Mouse (Mus musculus): Measurements from ENCODE around the gene Bak1.

The Bak1 gene

GRCm38 (mm10) chr17:27021736-27022135, 7.1 kb downstream of the Bak1 start:
- DNase-seq (ENCODE audit: low read depth, low spot score): no peak

GRCm38 (mm10) chr17:27021076-27021475, 7.7 kb downstream of the Bak1 start:
- no peak for DNase-seq (ENCODE audit: low read depth, low spot score)

- DNase-seq (ENCODE audit: low read depth, low spot score): no peak
Measured at GRCm38 (mm10) chr17:27018555-27019196, 10.1 kb downstream of the Bak1 start.

GRCm38 (mm10) chr17:27017564-27018499, 11.0 kb downstream of the Bak1 start:
- peak; percentile 95 for DNase-seq (ENCODE audit: low read depth, low spot score)

GRCm38 (mm10) chr17:27012909-27013308, 15.9 kb downstream of the Bak1 start:
- DNase-seq (ENCODE audit: low read depth, low spot score): no peak

GRCm38 (mm10) chr17:27011998-27012672, 16.7 kb downstream of the Bak1 start:
- peak; percentile 88 for DNase-seq (ENCODE audit: low read depth, low spot score)

GRCm38 (mm10) chr17:27011167-27011566, 17.6 kb downstream of the Bak1 start:
- no peak for DNase-seq (ENCODE audit: low read depth, low spot score)

GRCm38 (mm10) chr17:27008277-27008676, 20.5 kb downstream of the Bak1 start:
- DNase-seq (ENCODE audit: low read depth, low spot score): no peak

DNA sequence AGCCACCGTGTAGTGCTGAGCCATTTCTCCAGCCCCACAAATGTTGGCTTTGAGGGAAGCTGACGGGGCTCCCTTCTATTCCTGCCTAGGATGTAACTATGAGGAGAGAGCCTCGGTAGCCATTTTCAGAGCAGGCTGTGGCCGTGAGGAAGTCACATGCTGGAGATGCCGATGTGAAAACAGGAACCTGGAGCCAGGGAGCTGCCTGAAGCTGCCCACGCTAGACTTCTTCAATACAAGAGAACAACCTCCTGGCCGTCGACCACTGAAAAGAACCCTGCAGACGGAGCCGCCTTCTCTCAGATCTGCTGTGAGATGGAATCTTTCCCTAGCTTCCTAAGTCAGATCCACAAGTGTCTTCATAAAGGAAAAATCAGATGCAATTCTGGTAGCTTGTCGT, 23.2 kb downstream of the Bak1 start:
- no peak for DNase-seq (ENCODE audit: low read depth, low spot score)

DNA sequence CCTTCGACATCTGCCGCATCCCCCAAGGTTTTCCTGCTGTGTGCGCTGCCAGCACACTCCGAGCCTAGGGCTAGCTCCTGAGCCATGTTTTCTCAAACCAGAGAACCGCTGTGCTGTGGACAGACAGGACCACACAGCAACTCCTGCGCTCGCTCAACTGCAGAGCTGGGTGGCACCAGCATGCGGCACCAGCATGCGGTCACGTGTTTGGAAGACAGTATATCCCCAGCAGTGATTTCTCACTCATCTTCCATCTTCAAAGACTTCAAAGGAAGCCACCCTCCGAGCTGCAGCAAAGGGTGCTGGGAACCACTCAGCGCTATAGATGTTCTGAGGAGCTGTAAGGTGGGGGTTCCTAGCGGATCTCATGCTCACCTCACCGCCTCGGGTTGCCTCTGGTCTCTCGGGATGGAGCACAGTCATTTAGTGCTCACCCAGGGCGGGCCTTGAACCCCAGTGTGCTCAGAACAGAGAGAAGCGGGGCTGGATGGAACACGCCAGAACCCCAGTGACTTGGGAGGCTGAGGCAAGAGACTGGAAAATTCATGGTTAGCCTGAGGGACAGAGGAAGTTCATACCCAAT, 23.8 kb downstream of the Bak1 start:
- peak; percentile 52 for DNase-seq (ENCODE audit: low read depth, low spot score)

- peak; percentile 90 for DNase-seq (ENCODE audit: low read depth, low spot score)
Measured at GRCm38 (mm10) chr17:27004431-27004830, 24.4 kb downstream of the Bak1 start.

DNA sequence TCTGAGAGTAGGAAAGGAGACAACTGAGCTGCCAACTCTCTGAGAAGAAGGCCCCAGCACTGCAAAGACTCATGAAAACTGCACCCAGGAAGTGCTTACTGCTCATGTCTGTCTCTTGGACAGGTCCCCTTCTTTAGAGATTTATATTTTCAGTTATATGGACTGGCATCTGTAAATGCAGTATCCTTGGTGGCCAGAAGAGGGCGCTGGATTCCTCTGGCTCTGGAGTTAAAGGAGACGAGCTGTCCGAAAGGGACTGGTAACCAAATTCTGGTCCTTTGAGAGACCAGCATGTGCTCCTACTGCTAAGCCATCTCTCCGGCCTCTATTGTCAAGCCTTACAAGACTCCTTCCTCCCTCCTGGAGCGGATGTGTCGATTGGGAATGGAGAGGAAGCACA, 26.9 kb downstream of the Bak1 start:
- DNase-seq (ENCODE audit: low read depth, low spot score): peak; percentile 72

- DNase-seq (ENCODE audit: low read depth, low spot score): peak; percentile 84
Measured at GRCm38 (mm10) chr17:27001151-27001550, 27.7 kb downstream of the Bak1 start.

DNA sequence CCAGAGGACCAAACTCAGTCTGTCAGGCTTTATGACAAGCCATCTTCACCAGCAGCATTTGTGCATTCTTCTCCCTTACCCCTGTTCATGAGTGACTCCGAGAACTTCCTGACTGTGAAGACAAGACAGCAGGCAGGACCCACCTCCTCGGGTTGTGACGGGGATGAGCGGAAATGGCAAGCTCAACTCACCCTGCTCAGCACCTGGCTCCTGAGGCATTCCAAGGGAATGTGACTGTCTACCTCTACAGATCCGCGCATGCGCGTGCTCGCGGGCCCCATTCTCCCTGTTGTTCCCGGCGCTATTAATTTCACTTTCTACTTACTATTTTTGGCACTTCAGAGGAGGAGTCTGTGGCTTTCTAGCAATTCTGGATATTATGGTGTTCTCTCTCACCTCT, 28.8 kb downstream of the Bak1 start:
- peak; percentile 45 for DNase-seq (ENCODE audit: low read depth, low spot score)

DNA sequence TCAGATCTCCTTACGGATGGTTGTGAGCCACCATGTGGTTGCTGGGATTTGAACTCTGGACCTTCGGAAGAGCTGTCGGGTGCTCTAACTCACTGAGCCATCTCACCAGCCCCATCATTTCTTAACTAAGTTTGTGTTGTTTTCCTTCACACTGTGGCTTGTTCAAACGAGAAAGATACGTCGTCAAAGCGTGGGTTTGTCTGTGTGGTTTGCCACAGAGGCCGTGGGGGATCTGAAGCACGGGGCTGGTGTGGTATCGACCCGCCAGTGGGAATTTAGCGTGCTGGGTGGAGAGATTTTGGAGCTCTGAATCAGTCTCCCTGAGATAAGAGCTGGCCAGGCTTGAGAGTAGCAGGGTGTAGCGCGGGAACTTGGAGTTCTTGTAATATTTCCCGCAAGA, 30.5 kb downstream of the Bak1 start:
- no peak for DNase-seq (ENCODE audit: low read depth, low spot score)

DNA sequence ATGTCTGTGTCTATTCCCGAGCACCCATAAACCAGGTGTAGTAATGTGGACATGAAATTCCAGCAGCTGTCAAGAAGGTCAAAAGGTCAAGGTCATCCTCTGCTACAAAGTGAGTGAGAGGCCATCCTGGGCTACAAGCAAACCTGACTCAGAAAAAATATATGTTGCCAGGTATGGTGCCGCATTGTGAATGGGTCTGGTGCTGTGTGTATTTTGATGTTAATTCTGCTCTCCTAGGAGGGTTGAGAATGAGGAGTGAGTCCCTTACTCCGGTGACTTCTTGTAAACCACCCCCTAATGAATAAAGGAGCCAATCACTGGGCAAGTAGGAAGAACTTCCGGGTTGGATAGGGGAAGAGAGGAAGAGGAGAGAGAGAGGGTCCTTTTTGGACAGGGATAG, 31.1 kb downstream of the Bak1 start:
- peak; percentile 79 for DNase-seq (ENCODE audit: low read depth, low spot score)

DNA sequence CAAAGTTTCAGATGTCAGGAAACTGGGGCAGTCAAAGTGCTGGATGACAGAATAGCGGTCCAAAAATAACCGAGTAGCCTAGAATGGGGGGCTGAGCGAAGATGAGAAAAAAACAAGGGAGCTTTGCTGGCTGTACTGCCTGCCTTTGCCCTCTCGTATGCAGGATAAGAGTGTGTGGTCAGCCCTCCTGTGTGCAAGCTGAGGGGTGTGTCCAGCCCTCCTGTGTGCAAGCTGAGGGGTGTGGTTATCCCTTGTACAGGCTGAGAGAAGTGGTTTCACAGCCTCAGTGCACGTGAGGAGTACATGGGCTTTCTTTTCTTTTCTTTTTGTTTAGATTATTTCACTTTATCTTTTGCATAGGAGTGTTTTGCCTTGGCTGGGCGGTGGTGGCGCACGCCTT, 33.2 kb downstream of the Bak1 start:
- no peak for DNase-seq (ENCODE audit: low read depth, low spot score)

- DNase-seq (ENCODE audit: low read depth, low spot score): no peak
Measured at GRCm38 (mm10) chr17:26995006-26995405, 33.8 kb downstream of the Bak1 start.

DNA sequence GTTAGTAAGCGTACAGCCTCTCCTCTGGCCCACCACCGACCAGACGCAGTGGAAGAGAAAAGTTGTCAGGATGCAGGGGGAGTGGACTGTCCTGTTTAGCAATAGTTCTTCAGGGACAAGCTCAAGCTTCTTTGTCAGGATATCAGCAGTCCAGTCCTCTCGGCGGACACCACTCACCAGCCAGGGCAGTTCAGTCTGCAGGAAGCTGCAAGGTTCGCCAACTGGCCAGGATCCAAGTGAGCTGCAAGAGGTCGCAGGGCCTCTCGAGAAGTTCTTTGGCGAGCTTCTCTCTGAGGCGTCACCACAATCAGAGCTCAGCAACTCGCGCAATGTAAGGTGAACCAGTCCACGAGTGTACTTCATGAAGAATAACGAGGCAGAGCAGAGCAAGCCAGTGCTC, 34.4 kb downstream of the Bak1 start:
- DNase-seq (ENCODE audit: low read depth, low spot score): no peak

DNA sequence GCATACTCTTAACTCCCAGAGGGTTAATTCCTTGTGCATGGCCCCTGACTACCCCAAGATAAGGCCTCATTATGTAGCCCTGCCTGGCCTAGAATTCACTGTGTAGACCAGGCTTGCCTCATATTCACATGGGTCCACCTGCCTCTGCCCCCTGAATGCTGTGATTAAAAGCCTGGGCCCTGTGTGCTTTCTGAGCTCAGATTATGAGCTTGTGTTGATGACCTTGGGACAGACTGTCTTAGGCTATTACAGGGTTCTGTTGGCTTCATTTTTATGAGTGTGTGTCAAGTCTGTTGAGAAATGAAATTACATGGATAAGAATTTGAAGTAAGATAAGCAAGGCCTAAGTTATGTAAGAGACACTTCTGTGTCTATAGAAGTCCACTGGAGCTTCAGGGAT, 38.3 kb downstream of the Bak1 start:
- DNase-seq (ENCODE audit: low read depth, low spot score): no peak

GRCm38 (mm10) chr17:26985503-26986179, 43.2 kb downstream of the Bak1 start:
- DNase-seq (ENCODE audit: low read depth, low spot score): no peak

Data from ES-CJ7 (cell line).